In genomic region chr8:117561735-117562361, GRCm38 (mm10) we compare ENCODE assay signal across 8 mouse cellular contexts.
DNase-seq lines count a peak whose midpoint lies in the region; ATAC-seq lines count a peak whose summit lies in the region.

No protein-coding gene starts in this region.

- H3K9ac ChIP-seq in heart, embryonic 16.5 days (ENCODE audit: low read length), result no peak overlapping the region
- H3K9ac ChIP-seq in limb, embryonic 12.5 days (replicated peaks), result peak overlapping the region; percentile 8; the same call in 1 of the 2 replicates
- H3K9ac ChIP-seq in neural tube, embryonic 13.5 days, result no peak overlapping the region

- H3K27me3 ChIP-seq in heart, embryonic 16.5 days (ENCODE audit: control insufficient read depth, insufficient read depth, low read length), result no peaks in the 10 kb centered on the region
- H3K27me3 ChIP-seq in limb, embryonic 12.5 days, result peaks cover 19% of the 10 kb centered on the region
- H3K27me3 ChIP-seq in neural tube, embryonic 13.5 days, result no peaks in the 10 kb centered on the region; the same call in 1 of the 2 replicates

- H3K4me1 ChIP-seq in heart, embryonic 16.5 days (ENCODE audit: control insufficient read depth, insufficient read depth, low read length), result peaks cover 4% of the 10 kb centered on the region; the same call in 1 of the 2 replicates
- peaks cover 7% of the 10 kb centered on the region; the same call in 1 of the 2 replicates for H3K4me1 ChIP-seq in limb, embryonic 12.5 days (replicated peaks)
- 0 out of 2 replicates have a peak, but pooled peaks cover 7% of the 10 kb centered on the region for H3K4me1 ChIP-seq in neural tube, embryonic 13.5 days (replicated peaks)

- H3K9me3 ChIP-seq in heart, embryonic 16.5 days (replicated peaks; ENCODE audit: control insufficient read depth, low read length), result no peaks in the 10 kb centered on the region
- H3K9me3 ChIP-seq in limb, embryonic 12.5 days, result no peaks in the 10 kb centered on the region
- no peaks in the 10 kb centered on the region for H3K9me3 ChIP-seq in neural tube, embryonic 13.5 days

- DNase-seq in heart, postnatal 10 days, result no peak
- peak; percentile 13 for DNase-seq in forelimb bud, embryonic 11.5 days (ENCODE audit: low read depth, low spot score)
- no peak for DNase-seq in left cerebral cortex, adult 18-20 months (ENCODE audit: low spot score in 2 of 2)
- DNase-seq in thymus, postnatal 36 days, result no peak

- no peak for ATAC-seq in heart, embryonic 16.5 days (replicated peaks; ENCODE audit: extremely low read depth, insufficient read depth, low FRiP score)
- peak; percentile 43; the same call in 1 of the 2 replicates for ATAC-seq in limb, embryonic 12.5 days (ENCODE audit: insufficient number of reproducible peaks, insufficient read depth, low FRiP score, low TSS enrichment, low read depth)
- ATAC-seq in neural tube, embryonic 13.5 days (ENCODE audit: low read depth), result no peak
- no peak for ATAC-seq in inflammation-experienced regulatory T-cells, adult 6 months

- WGBS in heart, embryonic 16.5 days, result 26% methylated on average over 17 of the region's 17 CpGs
- WGBS in limb, embryonic 12.5 days, result 13% methylated on average over 17 of the region's 17 CpGs
- whole genome bisulfite sequencing in neural tube, embryonic 13.5 days, result 29% methylated on average over 17 of the region's 17 CpGs

- peak overlapping the region; percentile 33; the same call in 1 of the 2 replicates for H3K4me2 ChIP-seq in heart, embryonic 16.5 days (ENCODE audit: low read depth, low read length)
- peak overlapping the region; percentile 49 for H3K4me2 ChIP-seq in limb, embryonic 12.5 days
- peak overlapping the region; percentile 30 for H3K4me2 ChIP-seq in neural tube, embryonic 13.5 days

- H3K4me3 ChIP-seq in heart, embryonic 16.5 days (ENCODE audit: low read length), result peak overlapping the region; percentile 15
- peak overlapping the region; percentile 25 for H3K4me3 ChIP-seq in limb, embryonic 12.5 days (replicated peaks)
- H3K4me3 ChIP-seq in neural tube, embryonic 13.5 days, result no peak overlapping the region

- no peaks in the 10 kb centered on the region for H3K36me3 ChIP-seq in heart, embryonic 16.5 days (ENCODE audit: control insufficient read depth, insufficient read depth)
- H3K36me3 ChIP-seq in limb, embryonic 12.5 days, result no peaks in the 10 kb centered on the region
- no peaks in the 10 kb centered on the region for H3K36me3 ChIP-seq in neural tube, embryonic 13.5 days

- H3K27ac ChIP-seq in heart, embryonic 16.5 days (ENCODE audit: low read length), result no peak overlapping the region
- no peak overlapping the region for H3K27ac ChIP-seq in limb, embryonic 12.5 days
- H3K27ac ChIP-seq in neural tube, embryonic 13.5 days (replicated peaks), result no peak overlapping the region

- intact Hi-C loops in heart, postnatal 10 days (cut with DNase I), result no loop called here
